Mouse (Mus musculus): Measurements from ENCODE around the gene Zc3h18.
A peak's percentile ranks its signal among the peaks of the same experiment; 100 is the strongest.

Zc3h18 gene

DNA sequence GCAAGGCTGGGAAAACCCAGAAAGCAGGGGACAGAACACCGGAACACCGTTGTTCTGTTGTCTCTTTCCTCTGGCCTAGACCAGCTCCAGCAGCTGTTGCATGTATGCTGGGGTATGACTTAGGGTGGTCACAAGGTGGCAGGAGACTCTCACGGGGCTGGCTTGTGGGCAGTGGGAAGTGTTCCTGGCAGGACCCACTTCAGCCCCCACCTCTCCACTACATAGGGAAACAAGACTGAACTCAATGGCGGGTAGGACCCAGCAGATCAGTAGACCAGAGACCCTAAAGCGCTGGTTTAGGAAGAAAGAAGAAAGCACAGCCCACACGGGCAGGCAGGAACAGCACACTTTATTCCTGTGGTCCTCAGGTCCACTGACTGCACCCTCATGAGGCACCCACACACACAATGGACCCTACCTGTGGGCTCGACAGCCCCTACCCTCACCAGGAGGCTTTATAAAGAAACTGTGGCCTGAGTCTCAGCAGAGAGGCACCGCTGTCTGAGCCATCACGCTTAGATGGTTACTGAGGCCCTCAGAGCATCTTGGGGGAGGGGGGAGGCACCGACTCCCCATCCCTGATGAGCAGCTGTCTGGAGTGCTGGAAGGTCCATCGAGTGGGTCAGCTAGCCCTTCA is 57.0 kb downstream of the Zc3h18 start:
- no peak for DNase-seq (ENCODE audit: extremely low read depth, low read depth, low spot score)

DNA sequence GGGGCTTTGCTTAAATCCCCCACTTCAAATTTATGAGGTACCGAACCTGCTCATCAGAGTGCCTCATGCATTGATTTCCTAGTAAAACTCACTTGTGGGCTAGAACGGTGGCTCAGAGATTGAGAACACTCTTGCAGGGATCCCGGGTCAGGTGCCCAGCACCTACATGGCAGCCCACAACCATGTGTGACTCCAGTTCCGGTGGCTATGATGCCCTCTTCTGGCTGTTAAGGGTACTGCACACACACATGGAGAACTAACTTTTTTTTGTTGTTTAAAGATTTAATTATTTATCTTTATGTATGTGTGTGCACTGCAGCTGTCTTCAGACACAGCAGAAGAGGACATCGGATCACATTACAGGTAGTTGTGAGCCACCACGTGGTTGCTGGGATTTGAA is 59.0 kb downstream of the Zc3h18 start:
- DNase-seq (ENCODE audit: extremely low read depth, low read depth, low spot score): no peak

DNA sequence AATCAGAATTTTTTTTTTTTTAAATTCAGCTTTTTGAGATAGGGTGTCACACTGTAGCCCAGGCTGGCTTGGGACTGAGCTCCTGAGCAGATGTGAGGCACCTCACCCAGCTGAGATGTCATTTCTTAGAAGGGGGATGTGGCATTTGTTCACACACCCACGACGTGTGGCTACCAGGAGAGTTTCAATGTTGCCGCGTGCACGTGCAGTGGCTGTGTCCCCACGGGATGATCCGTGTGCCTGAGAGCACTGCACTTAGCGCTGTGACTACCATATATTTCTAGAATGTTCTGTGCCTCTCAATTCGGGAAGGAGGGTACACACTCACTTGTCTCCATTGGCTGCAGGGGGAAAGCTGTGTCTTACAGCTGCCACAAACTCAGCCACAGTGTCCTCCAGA is 59.7 kb downstream of the Zc3h18 start:
- no peak for DNase-seq (ENCODE audit: extremely low read depth, low read depth, low spot score)

DNA sequence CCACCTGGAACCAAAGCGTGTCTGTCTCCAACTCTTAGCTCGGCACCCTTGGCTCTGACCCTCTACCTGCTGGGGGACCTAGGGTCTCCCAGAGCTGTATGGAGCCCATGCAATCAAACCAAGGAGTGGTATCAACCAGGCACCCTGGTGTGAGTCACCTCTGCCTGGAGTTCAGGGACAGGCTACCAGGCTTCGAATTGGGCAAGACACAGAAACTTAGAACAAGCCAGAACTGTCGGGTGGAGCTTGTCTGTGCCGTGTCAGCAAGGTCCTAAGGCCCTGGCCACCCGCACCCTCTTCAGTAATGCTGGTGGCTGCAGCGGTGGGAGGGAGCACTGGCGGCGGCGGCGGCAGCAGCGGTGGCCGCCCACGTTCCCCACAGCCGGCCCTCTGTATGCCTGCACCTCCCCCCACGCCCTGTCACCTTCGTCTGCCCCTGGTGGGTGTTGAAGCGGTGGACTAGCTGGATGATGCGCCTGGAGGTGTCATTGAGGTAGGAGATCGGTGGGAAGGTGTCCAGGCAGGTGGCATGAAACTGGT is 60.2 kb downstream of the Zc3h18 start:
- no peak for DNase-seq (ENCODE audit: extremely low read depth, low read depth, low spot score)

DNA sequence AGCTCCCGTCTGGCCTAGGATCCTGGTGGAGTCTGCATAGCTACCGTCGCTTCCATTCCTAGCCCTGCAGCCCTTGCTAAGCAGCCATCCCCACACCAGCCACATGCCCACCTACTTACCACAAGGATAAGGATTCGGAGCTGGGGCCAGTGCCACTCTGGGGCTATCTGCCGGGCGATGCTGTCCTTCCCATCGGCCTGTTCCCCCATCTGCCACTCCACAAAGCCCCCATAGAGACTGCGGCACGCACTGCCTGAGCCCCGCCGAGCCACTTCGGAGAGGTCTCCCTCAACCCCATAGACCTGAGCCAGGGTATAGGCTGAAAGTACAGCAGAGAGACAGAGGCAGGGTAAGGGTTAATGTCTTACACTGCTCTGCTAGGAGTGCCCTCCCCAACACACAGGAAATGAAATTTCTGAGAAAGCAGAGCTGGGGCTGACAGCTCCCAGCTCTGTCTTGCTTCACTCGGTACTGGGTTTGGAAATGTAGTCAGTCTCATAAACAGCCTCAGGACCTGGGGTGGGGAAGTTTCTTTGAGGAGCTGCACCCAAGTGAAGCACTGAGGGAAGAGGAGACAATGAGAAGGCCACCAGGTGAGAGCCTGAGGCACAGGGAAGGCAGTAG is 61.4 kb downstream of the Zc3h18 start:
- no peak for DNase-seq (ENCODE audit: extremely low read depth, low read depth, low spot score)

DNA sequence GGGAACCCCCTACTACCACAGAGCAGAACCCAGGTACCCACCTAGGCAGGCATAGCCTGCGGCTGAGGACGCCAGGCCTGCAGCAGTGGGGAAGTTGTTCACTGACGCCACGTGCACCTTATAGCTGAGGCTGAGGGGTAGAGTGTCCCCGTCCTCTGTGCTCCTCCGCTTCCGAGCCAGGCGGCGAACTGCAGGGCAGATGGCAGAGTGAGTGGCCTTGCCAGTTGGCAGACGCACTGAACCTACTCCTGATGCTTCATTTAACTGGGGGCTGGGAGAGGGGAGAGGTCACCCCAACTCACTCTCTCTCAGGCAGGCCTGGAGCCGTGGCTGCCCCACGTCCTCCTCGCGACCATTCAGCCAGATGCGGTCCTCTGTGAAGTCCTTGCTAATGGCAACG is 62.9 kb downstream of the Zc3h18 start:
- DNase-seq (ENCODE audit: extremely low read depth, low read depth, low spot score): no peak

DNA sequence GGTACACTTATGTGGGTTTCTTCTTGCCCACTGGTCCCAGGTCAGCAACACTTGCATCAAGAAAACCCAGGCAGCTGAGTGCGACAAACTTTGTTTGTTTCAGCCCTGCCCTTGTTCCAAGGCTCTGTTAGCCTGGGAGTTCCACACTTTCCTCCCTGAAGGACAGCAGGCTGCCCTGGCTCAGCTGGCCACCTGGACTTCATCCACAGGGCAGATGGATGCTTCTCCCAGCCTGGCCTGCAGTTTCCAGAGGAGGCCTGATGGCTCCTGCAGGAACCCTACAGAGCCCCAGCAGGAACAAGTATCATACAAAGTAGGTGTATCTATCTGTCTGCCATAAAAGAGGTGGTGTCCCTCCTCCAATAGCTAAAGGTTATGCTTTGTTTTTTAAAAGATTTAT is 64.9 kb downstream of the Zc3h18 start:
- DNase-seq (ENCODE audit: extremely low read depth, low read depth, low spot score): no peak

DNA sequence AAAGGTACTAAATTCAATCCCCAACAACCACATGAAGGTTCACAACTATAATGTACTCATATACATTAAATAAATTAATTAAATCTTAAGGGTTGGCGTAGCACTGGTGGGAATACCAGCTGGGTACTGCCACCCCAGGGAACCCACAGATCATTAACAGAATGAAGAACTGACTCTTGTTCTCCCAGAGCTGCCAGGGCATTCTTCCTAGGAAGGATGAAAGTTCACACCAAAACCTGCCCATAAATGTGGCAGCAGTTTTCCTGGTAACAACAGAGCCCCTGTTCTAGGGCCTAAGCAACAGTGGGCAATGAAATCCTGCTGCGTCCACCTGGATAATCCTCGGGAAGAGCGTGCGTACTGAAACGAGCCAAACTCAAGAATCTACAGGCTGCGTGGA is 65.9 kb downstream of the Zc3h18 start:
- no peak for DNase-seq (ENCODE audit: extremely low read depth, low read depth, low spot score)

DNA sequence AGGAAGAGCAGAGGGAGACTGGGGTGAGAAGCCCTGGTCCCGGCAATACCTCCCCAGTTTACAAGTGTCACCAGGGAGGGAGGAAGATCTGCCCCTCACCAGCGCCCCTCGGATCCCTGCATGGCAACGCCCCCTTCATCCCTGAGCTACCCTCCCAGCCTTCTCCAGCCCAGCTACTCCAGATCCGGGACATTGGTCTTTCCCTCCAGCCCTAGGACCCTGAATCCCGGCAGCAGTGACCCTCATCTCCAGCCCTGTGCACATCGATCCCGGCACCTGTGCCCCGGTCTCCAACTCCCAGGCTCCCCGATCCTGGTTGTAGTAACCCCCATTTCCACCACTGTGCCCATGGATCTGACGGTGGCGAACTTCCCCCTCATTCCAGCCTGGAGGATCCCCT is 66.4 kb downstream of the Zc3h18 start:
- no peak for DNase-seq (ENCODE audit: extremely low read depth, low read depth, low spot score)

DNA sequence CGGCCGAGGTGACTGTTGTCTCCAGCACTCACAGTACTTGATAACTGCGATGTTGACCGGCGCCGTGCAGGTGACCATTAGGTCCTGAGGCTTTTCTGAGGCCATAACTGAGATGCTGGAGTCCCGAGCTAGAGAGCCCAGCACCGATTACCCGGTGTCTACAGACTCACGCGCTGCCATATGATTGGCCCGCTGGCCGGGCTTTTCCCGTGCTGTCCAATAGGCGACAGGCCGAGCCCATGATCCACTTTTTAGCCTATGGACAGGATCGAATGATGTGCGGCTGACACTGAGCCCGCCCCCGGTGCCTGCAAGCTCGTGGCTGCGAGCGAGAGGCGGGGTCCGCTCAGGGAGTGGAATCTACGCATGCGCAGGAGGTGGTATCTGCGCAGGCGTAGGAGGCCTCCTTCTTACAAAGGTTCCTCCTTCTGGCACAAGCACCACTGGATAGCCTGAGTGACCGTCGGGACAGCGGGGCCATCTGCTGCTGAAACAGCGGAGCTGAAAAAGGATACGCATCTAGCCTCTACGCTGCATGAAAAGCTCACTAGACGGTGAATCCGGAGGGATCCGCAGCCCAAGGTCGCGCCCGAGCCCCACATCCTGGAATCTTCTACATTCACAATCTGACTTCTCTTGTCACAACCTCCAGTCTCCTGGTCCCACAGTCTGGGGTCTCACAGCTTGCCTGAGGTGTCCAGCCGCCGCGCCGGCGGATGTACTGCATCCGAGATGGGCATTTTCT is 67.0 kb downstream of the Zc3h18 start, which contains the start of gene Mvd:
Mvd (minus strand) TSS at position 161 of the 745 bp plus-strand sequence.
- DNase-seq (ENCODE audit: extremely low read depth, low read depth, low spot score): peak; percentile 85

DNA sequence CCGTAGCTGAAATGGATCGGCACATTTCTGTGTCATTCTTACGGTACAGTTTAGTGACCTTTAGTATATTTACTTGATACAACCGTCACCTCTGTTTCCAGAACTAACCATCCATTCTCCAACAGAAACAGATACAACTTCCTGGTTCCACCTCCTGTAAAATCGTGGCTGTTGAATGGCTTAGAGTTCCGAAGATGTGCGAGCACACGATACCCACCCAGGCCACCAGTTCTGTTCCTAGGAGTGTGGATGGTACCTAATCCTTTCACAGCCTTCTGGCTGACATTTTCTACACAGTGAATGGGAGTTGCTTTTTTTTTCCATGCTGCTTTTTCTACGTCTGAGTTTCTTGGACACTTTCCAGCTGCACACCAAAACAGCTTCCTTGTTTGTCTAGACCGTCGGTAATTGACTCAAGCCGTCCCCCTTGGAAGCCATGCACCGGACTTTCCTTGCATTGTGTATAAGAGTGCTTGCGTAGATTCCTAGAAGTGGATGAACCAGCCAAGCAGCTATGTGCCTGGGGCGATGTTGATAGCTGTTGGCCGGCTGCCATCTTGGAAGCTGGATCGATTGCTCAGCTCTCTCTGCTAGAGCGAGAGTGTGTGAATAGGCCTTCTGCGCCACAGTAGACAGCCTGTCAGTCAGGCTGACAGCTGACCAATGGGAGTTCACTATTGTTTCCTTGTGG is 67.8 kb downstream of the Zc3h18 start:
- DNase-seq (ENCODE audit: extremely low read depth, low read depth, low spot score): peak; percentile 68

DNA sequence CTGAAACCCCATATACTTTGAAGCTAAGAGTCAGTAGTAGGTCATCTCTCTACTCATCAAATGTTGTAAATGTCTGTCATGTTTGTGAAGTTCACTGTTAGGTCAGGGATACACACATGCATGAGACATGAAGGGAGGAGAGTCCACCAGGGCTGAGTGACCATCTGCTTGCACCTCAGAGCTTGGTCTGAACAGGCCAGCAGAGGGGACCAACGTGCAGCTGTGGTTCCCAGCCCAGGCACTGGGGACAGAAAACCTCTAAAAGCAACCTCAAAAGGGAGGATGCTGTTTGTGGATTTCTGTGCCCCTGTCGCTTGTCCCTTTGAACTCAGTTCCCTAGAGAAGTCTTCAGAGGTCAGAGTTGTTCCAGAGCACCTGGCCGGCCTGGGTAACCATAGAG is 68.8 kb downstream of the Zc3h18 start:
- DNase-seq (ENCODE audit: extremely low read depth, low read depth, low spot score): no peak

DNA sequence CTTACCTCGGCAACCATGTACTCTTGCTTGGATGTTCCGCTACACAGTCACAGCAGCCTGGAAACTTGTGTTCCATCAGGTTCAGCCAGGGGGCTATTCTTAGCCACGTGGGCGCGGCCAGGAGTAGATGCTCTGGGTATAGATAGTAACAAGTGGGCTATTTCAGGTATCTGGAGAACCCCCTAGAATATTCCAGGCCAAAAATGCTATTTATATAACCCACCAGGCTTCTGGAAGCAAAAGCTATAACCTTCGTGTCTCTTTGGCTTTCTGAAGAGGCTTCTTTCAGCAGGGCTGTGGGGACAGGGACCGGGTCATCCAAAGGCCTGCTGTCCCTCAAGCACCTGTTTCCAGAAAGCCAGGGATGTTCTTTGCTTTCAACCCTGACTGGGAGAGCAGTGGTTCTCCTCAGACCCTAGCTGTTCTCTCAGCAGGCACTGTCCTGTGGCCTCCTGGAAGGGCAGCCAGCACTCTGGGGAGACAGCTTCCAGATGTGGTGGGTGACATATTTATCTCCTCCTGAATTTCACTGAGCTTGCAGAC is 74.8 kb downstream of the Zc3h18 start:
- DNase-seq (ENCODE audit: extremely low read depth, low read depth, low spot score): no peak

DNA sequence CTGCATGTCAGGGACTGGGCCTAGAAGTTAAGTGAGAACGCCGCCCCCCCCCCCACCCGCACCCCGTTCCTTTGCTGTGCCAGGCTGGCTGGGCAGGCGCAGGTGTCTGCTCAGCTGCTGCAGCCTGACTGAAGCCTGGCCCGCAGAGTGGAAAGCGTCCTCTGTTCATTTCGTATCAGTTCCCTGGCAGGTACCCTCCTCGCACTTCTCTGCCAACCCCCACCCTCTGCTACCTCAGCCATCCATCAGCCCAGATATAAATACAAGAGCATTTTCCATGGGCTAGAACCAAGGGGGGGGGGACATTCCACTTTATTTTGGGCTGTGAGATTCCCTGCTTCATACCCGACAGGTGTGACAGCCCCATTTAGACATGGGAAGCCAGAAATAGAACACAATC is 75.7 kb downstream of the Zc3h18 start:
- no peak for DNase-seq (ENCODE audit: extremely low read depth, low read depth, low spot score)

DNA sequence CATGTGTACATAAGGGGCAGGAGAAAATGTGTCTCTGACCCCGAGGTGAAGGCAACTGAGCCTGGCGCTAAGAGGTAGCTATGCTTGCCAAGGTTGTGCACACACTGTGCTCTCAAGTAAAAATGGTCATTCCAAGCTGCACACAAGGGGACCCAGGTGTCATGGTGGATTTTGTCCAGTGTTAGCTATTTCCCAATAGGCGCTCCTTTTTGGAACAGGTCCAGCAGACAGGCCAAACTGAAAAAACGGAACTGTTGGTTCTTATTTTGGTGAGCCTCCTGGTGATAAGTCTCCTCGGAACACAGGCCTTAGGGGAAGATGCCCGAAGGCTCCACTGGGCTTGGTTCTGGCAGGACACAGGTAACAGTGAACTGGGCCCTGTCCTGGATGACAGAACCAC is 78.0 kb downstream of the Zc3h18 start:
- DNase-seq (ENCODE audit: extremely low read depth, low read depth, low spot score): no peak

DNA sequence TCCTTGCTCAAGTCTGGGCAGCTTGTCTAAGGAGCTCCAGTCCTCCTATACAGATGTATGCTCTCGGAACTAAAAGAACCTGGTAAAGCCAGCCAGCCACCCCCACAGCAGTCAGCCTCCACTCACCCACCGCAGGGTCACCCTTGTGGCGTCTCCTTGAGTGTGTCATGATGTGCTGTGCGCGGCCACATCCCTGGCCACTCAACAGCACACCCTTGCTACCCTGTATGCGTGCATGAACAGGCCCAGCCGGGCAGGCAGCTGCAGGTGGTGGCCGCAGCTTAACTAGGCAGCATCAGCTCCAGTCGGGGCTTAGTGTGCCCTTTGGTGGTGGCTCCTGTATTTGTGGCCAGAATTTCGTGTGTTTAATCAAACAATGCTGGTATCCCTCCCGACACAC is 80.8 kb downstream of the Zc3h18 start:
- no peak for DNase-seq (ENCODE audit: extremely low read depth, low read depth, low spot score)

DNA sequence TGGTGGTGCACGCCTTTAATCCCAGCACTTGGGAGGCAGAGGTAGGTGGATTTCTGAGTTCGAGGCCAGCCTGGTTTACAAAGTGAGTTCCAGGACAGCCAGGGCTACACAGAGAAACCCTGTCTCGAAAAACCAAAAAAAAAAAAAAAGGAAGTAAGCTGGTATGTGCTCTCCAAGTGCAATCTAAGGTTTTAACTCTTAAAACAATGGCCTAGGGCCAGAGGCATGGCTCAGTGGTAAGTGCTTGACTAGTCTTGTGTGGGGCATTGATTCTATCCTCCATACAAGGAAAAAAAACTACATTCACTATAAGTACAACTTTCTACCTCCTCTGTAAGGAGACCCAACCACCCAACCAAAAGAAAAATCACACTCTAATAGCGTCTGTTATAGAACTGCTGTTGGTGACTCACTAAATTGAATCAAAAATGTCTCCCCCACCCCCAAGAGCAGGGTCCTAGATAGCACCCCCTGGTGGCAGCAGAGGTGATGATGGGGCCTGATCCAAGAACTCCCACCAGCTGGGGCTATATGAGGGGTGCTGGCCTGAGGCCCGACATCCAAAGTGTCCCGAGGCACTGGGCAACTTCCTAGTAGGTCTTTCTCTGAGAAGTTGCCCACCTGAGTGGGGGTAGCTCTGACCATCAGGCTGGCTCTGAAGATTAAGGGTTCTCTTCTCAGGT is 83.0 kb downstream of the Zc3h18 start:
- no peak for DNase-seq (ENCODE audit: extremely low read depth, low read depth, low spot score)

DNA sequence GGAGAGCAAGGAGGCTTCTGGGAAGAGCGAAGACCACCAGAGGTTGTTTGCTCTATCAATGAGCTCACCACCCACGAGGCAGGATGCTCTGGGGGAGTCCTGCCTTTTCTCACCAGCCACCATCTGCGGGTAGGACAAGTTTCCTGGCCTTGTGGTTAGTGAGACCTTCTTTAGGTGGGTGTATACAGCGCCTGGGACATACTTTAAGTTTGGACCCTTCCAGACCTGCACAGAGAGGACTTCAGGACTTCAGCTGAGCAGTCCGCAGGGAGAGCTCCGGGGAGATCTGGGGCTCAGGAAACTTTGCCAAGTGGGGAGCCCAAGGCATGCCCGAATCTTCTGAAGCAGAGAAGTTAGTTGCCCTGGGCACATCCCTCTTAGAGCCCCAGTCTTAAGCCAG is 83.6 kb downstream of the Zc3h18 start:
- no peak for DNase-seq (ENCODE audit: extremely low read depth, low read depth, low spot score)

DNA sequence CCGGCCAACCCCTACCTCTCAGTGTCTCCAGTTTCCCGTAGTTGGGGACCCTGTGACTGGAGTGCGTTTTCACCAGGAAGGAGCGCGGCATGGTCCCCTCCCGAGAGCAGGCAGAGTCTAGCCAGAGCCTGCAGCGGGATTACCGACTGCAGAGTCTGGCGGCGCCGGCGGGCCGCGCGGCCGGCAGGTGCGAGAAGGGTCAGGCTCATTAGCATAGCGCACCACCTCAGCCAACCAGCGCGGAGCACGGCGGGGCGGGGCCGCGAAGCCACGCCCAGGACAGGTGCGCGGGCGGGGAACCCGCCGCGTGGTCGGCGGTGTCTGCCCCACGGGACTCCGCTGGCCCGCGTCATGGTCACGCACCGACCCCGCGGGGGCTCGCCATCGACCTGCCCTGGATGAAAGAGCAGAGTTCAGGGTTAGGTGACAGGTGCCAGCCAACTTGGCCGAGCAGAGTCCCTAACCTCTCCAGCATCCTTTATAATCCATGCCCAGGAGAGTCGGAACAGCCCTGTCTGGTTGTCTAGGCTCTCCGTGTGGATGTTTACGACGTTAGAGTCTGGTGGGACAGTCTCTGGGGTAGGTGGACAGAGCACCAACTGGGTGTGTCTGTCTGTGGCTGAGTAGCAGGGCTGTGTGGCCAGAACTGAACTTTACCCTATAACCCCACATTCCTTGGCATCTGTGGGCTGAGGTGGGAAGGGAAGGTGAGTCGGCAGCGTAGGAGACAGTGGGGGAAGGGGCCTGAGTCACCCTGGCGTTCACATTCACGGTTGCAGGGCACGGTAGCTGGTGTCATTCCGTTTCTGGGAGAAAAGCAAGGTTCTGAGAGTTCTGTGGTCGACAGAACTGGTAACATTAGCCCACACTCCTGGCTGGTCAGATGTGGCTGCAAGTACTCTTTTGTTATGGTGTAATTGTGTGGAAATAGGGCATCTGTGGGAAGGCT is 84.4 kb downstream of the Zc3h18 start, which contains the start of gene Snai3:
Snai3 (minus strand) TSS at position 210 of the 949 bp plus-strand sequence.
- DNase-seq (ENCODE audit: extremely low read depth, low read depth, low spot score): no peak
